Mouse (Mus musculus) ES-Bruce4 (cell line): ENCODE results near the gene Fgfr2. TPM values are rescaled to one million over a fixed set of nuclear protein-coding genes. Genes with fewer than 3 reads are reported as not detected.

Source experiments
- H3K27ac ChIP-seq: 2 replicates; pipeline ENCODE4 v1.5.1; 2012; ENCODE audit warnings: low read length, inconsistent platforms; ENCODE audit not compliant: insufficient read depth
- H3K27me3 ChIP-seq: 2 replicates; pipeline ENCODE4 v1.6.1; 2012; ENCODE audit warnings: mild to moderate bottlenecking, low read length, inconsistent platforms; ENCODE audit not compliant: control insufficient read depth, poor library complexity, insufficient read depth, severe bottlenecking
- H3K36me3 ChIP-seq: 2 replicates; pipeline ENCODE4 v1.6.1; 2012; ENCODE audit warnings: inconsistent platforms, mild to moderate bottlenecking, low read length, moderate library complexity; ENCODE audit not compliant: control insufficient read depth, poor library complexity, insufficient read depth, severe bottlenecking
- H3K4me1 ChIP-seq: one replicate; pipeline ENCODE4 v1.8.1; 2011; ENCODE audit warnings: low read length; ENCODE audit not compliant: control insufficient read depth, insufficient read depth
- H3K4me3 ChIP-seq: 2 replicates; pipeline ENCODE4 v1.5.1; 2011; ENCODE audit warnings: low read depth, mild to moderate bottlenecking, low read length
- H3K9ac ChIP-seq: 2 replicates; pipeline ENCODE4 v1.6.1; 2012; ENCODE audit warnings: low read depth, mild to moderate bottlenecking, inconsistent platforms; ENCODE audit not compliant: poor library complexity, severe bottlenecking
- H3K9me3 ChIP-seq: replicated peaks from 2 replicates; pipeline ENCODE4 v1.6.1; 2012; ENCODE audit warnings: mild to moderate bottlenecking, low read length, inconsistent platforms; ENCODE audit not compliant: control insufficient read depth, poor library complexity, insufficient read depth, severe bottlenecking
- CTCF ChIP-seq: IDR thresholded peaks from one replicate; pipeline ENCODE4 v1.8.1; 2011; ENCODE audit warnings: low read depth, low read length
- EP300 ChIP-seq: IDR thresholded peaks from 2 replicates; pipeline ENCODE4 v1.6.1; 2011; ENCODE audit warnings: low read depth, low read length; ENCODE audit not compliant: insufficient read depth
- POLR2A ChIP-seq: IDR thresholded peaks from one replicate; pipeline ENCODE4 v1.8.1; 2011; ENCODE audit warnings: low read length; ENCODE audit not compliant: insufficient read depth
- polyA plus RNA-seq: library from polyadenylated mRNA; stranded (reverse); fragments of >200 nt; gene quantifications from 2 replicates; pipeline ENCODE4 v1.2.4, GENCODE M21; 2011; ENCODE audit warnings: low read depth; ENCODE audit not compliant: missing spikeins, insufficient read depth, insufficient read length

The Fgfr2 gene
- polyA plus RNA-seq, 1 experiment = 34.8 TPM

- Histone ChIP-seq H3K4me3 (no peak overlapping the region), H3K27ac (no peak overlapping the region), H3K36me3 (no peaks in the 10 kb centered on the region), H3K9me3 (no peaks in the 10 kb centered on the region), H3K4me1 (no peaks in the 10 kb centered on the region), H3K9ac (no peak overlapping the region), H3K27me3 (no peaks in the 10 kb centered on the region)
- TF ChIP-seq POLR2A (no peak), EP300 (no peak), CTCF (no peak)
Observed at GRCm38 (mm10) chr7:132699639-132700038, 423.5 kb downstream of the Fgfr2 start.

- Histone ChIP-seq H3K36me3 (no peaks in the 10 kb centered on the region), H3K4me3 (no peak overlapping the region), H3K4me1 (no peaks in the 10 kb centered on the region), H3K27ac (no peak overlapping the region), H3K9ac (no peak overlapping the region), H3K27me3 (no peaks in the 10 kb centered on the region), H3K9me3 (no peaks in the 10 kb centered on the region)
- TF ChIP-seq EP300 (no peak), CTCF (no peak), POLR2A (no peak)
Observed at GRCm38 (mm10) chr7:132699165-132699564, 424.0 kb downstream of the Fgfr2 start.

GRCm38 (mm10) chr7:132698737-132699136 lies 424.4 kb downstream of the Fgfr2 start:
- Histone ChIP-seq H3K9me3 (no peaks in the 10 kb centered on the region), H3K36me3 (no peaks in the 10 kb centered on the region), H3K27ac (no peak overlapping the region), H3K4me3 (no peak overlapping the region), H3K4me1 (no peaks in the 10 kb centered on the region), H3K27me3 (no peaks in the 10 kb centered on the region), H3K9ac (no peak overlapping the region)
- TF ChIP-seq CTCF (no peak), EP300 (no peak), POLR2A (no peak)

GRCm38 (mm10) chr7:132697258-132697796 lies 425.8 kb downstream of the Fgfr2 start:
- no peak overlapping the region for H3K27ac ChIP-seq
- H3K9me3 ChIP-seq = no peaks in the 10 kb centered on the region
- H3K27me3 ChIP-seq = no peaks in the 10 kb centered on the region
- no peaks in the 10 kb centered on the region for H3K4me1 ChIP-seq
- H3K9ac ChIP-seq = no peak overlapping the region
- H3K4me3 ChIP-seq = no peak overlapping the region
- no peaks in the 10 kb centered on the region for H3K36me3 ChIP-seq
- TF ChIP-seq POLR2A (no peak), EP300 (no peak), CTCF (no peak)

GRCm38 (mm10) chr7:132693561-132693960 lies 429.6 kb downstream of the Fgfr2 start:
- TF ChIP-seq CTCF (no peak), POLR2A (no peak), EP300 (no peak)
- Histone ChIP-seq H3K36me3 (no peaks in the 10 kb centered on the region), H3K4me3 (no peak overlapping the region), H3K27ac (no peak overlapping the region), H3K9me3 (no peaks in the 10 kb centered on the region), H3K9ac (no peak overlapping the region), H3K27me3 (no peaks in the 10 kb centered on the region), H3K4me1 (no peaks in the 10 kb centered on the region)

- H3K4me3 ChIP-seq = no peak overlapping the region
- H3K9me3 ChIP-seq = no peaks in the 10 kb centered on the region
- no peaks in the 10 kb centered on the region for H3K27me3 ChIP-seq
- H3K27ac ChIP-seq = no peak overlapping the region
- TF ChIP-seq POLR2A (no peak), EP300 (no peak), CTCF (no peak)
- no peaks in the 10 kb centered on the region for H3K36me3 ChIP-seq
- H3K9ac ChIP-seq = no peak overlapping the region
- no peaks in the 10 kb centered on the region for H3K4me1 ChIP-seq
Observed at GRCm38 (mm10) chr7:132692719-132693118, 430.4 kb downstream of the Fgfr2 start.
